Mouse (Mus musculus) spleen, adult 2 months (tissue): ENCODE measurements around the gene Dpm2. TPM values are rescaled to one million over a fixed set of nuclear protein-coding genes. Genes with fewer than 3 reads are reported as not detected.
A peak's percentile ranks its signal among the peaks of the same experiment; 100 is the strongest.

Source experiments
- DNase-seq, 2 experiments: peaks; one replicate each; pipeline versions ENCODE4 v3.0.0 to v3.0.0-alpha.2; 2012 to 2021; ENCODE audit warnings: low spot score in 2 of 2, low read depth in 1 of 2
- H3K27ac ChIP-seq: fragments of 200-500 bp; 2 replicates; pipeline ENCODE4 v1.5.1; 2012; ENCODE audit warnings: low read length, inconsistent platforms; ENCODE audit not compliant: insufficient read depth
- H3K27me3 ChIP-seq: fragments of 200-500 bp; 2 replicates; pipeline ENCODE4 v1.6.1; 2012; ENCODE audit warnings: mild to moderate bottlenecking, moderate library complexity, low read length, inconsistent platforms; ENCODE audit not compliant: control insufficient read depth, insufficient read depth
- H3K36me3 ChIP-seq: fragments of 200-500 bp; 2 replicates; pipeline ENCODE4 v1.6.1; 2012; ENCODE audit warnings: mild to moderate bottlenecking, low read length, inconsistent platforms; ENCODE audit not compliant: control insufficient read depth, insufficient read depth
- H3K4me1 ChIP-seq: fragments of 200-500 bp; 2 replicates; pipeline ENCODE4 v1.6.1; 2011; ENCODE audit warnings: inconsistent platforms; ENCODE audit not compliant: control insufficient read depth, insufficient read depth, insufficient read length
- H3K4me3 ChIP-seq: fragments of 200-500 bp; 2 replicates; pipeline ENCODE4 v1.5.1; 2011; ENCODE audit warnings: mild to moderate bottlenecking, inconsistent platforms; ENCODE audit not compliant: insufficient read depth, insufficient read length; ENCODE audit errors: extremely low read depth
- CTCF ChIP-seq: fragments of 200-500 bp; IDR thresholded peaks from 2 replicates; pipeline ENCODE4 v1.5.1; 2011; ENCODE audit warnings: mild to moderate bottlenecking, inconsistent platforms; ENCODE audit not compliant: insufficient read depth, insufficient read length, insufficient replicate concordance; ENCODE audit errors: extremely low read depth
- POLR2A ChIP-seq: fragments of 200-500 bp; IDR thresholded peaks from 2 replicates; pipeline ENCODE4 v1.6.1; 2011; ENCODE audit warnings: low read depth, low read length, inconsistent platforms
- WGBS: fragments of 180-500 bp; shearing (Covaris S2); methylation state at CpG from one replicate; pipeline ENCODE4 v1.1.7; 2018; 5-methylcytosine and 5-hydroxymethylcytosine counted together
- polyA plus RNA-seq: library from polyadenylated mRNA; depleted of rRNA; stranded (reverse); fragments of >200 nt; gene quantifications from 2 replicates; pipeline ENCODE4 v1.2.3, GENCODE M21; 2012

Dpm2 gene
- polyA plus RNA-seq, 1 experiment = 85.8 TPM

DNA sequence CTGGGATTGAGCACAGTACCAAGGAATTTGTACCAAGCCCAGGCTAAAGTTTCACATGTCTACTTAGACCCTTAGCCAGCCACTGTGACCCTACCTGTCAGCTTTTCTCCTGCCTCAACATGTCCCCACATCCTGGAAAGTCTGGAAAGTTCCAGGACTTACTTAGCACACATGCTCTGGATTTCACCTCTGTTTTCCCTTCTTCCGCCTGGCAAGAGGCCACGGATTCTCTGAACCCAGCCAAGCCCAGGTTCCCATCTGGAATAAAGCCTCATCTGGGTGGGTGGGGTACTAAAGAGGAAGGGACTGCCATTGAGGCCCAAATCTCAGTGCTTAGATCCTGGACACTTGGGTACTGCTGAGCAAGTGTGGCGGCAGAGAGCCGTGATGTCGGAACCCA lies 32.7 kb upstream of the Dpm2 start:
- Histone ChIP-seq H3K36me3 (no peaks in the 10 kb centered on the region), H3K4me3 (peak overlapping the region; percentile 93; the same call in 1 of the 2 replicates), H3K27me3 (no peaks in the 10 kb centered on the region), H3K27ac (peak overlapping the region; percentile 99), H3K4me1 (peaks cover 31% of the 10 kb centered on the region)
- TF ChIP-seq POLR2A (no peak), CTCF (no peak)
- 80% methylated on average over 5 of the region's 5 CpGs for WGBS
- DNase-seq = no peak

DNA sequence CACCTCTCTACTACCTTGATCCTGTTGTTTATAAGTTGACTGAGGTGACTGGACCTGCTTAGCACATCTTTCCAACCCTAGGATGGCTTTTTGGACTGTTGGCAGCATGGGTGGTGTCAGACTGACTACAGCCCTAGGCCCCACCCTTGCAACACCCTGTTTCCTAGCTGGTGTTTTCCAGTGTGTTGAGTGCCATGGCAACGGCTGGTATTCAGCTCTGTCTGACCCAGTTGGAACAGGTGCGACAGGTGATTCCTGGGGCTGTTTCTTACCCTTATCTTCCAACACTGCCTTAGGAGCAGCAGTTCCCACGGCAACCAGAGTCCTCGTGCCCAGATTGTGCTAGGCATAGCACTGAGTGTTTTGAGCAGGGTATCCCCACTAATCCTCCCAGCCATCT lies 32.2 kb upstream of the Dpm2 start:
- H3K4me1 ChIP-seq = peaks cover 36% of the 10 kb centered on the region
- H3K27me3 ChIP-seq = no peaks in the 10 kb centered on the region
- TF ChIP-seq POLR2A = no peak
- no peak for TF ChIP-seq CTCF
- H3K36me3 ChIP-seq = no peaks in the 10 kb centered on the region
- no peak for DNase-seq
- peak overlapping the region; percentile 93; the same call in 1 of the 2 replicates for H3K4me3 ChIP-seq
- WGBS = 63% methylated on average over 4 of the region's 4 CpGs
- peak overlapping the region; percentile 99; the same call in 1 of the 2 replicates for H3K27ac ChIP-seq

DNA sequence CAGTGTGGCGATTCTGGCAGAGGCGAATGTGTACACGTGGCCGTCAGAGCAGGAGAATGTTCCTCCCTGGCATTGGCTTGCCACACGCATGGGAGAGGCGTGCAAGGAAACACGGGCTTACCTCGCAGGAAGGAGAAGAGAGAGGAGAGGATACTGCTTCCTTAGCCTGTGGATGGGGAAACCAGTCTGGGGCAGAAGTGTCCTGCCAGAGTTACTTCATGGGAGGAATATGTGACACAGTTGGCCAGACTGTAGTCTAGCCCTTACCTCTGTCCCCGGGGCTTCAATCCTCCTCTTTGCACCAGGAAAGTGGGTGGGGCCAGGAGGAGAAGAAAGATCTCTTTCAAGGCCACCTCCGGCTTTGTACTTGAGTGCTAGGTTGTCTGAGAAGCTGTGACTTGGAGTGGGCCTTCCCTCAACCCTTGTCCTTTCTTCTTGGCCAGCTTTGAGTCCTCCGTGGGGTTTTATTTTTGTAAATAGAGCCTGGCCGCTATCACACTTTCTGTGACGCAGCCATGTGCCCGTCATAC lies 31.1 kb upstream of the Dpm2 start:
- 72% methylated on average over 14 of the region's 14 CpGs for WGBS
- TF ChIP-seq POLR2A (no peak), CTCF (no peak)
- 0 out of 2 replicates have a peak overlapping the region, but pooled peaks have one; percentile 3 for H3K27ac ChIP-seq
- H3K4me3 ChIP-seq = no peak overlapping the region
- H3K27me3 ChIP-seq = no peaks in the 10 kb centered on the region
- DNase-seq = no peak
- no peaks in the 10 kb centered on the region for H3K36me3 ChIP-seq
- H3K4me1 ChIP-seq = peaks cover 36% of the 10 kb centered on the region

DNA sequence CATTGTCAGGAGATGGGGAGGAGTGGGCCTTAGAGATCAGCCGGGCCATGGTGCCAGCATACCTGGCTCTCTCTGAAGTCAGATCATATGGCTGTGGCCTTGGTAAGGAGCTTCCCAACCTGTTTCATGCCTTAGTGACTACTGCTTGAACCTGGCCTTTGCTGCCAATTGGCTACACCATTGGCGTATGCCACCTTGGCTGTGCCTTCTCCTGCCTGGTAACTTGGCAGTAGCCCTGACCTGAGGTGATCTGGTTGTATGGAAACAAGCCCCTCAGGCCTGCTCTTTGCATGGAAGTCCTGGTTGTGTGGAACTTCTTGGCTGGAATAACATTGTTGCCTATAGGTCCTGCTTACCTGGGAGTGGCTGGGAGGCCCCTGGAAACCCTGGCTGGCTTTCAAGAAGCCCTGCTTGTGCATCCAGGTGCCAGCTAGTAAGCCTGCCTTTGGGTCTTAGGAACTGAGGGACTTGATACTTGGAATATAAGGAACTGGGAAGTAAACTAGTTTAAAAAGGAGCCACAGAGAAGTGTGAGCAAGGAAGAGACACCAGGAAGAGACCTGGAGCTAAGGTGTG lies 29.2 kb upstream of the Dpm2 start:
- H3K27me3 ChIP-seq = no peaks in the 10 kb centered on the region
- H3K4me1 ChIP-seq = peaks cover 38% of the 10 kb centered on the region
- DNase-seq = no peak
- WGBS = 77% methylated on average over 2 of the region's 2 CpGs
- H3K27ac ChIP-seq = peak overlapping the region; percentile 93
- TF ChIP-seq CTCF (no peak), POLR2A (no peak)
- no peaks in the 10 kb centered on the region for H3K36me3 ChIP-seq
- H3K4me3 ChIP-seq = no peak overlapping the region; the same call in 1 of the 2 replicates

DNA sequence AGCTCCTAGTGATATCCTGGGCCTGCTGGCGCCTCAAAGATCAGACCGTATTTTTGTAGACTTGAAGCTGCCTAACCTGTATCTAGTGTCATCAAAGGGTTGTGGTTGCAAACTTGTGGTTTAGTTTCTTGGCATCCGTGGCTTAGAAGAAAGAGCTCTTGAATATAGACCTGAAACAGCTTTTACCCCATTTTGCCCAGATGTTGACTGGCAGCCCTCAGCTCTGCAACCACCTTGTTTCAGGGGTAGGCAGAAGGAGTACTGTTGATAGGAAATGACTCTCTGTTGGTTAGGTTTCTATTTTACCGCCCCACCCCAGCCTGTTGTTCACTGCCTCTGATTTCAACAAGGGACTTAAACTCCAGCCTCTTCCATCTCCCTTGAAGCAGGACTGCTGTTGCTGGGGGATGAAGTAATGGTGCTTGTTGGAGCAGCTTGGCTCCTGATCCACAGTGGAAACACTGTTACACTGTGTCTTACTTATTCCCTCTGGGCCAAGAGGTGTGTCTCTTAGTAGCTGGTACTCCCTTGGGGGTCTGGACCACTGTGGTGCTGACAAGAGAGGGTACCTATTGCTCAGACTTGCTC lies 28.6 kb upstream of the Dpm2 start:
- TF ChIP-seq CTCF = no peak
- Histone ChIP-seq H3K36me3 (no peaks in the 10 kb centered on the region), H3K27me3 (no peaks in the 10 kb centered on the region), H3K27ac (peak overlapping the region; percentile 93), H3K4me1 (peaks cover 38% of the 10 kb centered on the region), H3K4me3 (0 out of 2 replicates have a peak overlapping the region, but pooled peaks have one; percentile 2)
- DNase-seq = peak; percentile 27 to 70
- WGBS = 18% methylated on average over 4 of the region's 4 CpGs

DNA sequence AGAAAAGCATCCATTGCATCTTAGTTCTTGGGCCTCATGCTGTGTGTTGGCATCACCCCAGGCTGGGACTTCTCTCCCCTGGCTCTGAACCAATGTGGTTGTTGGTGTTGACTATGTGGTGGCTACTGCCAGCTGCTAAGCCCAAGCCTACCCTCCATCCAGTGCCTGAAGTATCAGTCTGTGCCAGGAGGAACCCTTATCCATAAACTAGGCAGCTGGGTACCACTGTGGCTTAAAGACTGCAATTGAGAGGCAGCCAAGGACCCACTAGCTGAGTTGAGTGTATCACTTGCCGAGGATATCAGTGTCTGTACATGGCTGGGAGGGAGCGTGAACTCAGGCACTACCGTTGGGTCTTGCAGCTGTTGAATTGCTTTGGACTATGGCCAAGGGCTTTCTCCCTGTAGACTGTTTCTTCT lies 27.6 kb upstream of the Dpm2 start:
- Histone ChIP-seq H3K36me3 (no peaks in the 10 kb centered on the region), H3K27ac (peak overlapping the region; percentile 93), H3K27me3 (no peaks in the 10 kb centered on the region), H3K4me3 (no peak overlapping the region), H3K4me1 (peaks cover 36% of the 10 kb centered on the region)
- TF ChIP-seq POLR2A (no peak), CTCF (no peak)
- 43% methylated on average over 3 of the region's 3 CpGs for WGBS
- DNase-seq = no peak

DNA sequence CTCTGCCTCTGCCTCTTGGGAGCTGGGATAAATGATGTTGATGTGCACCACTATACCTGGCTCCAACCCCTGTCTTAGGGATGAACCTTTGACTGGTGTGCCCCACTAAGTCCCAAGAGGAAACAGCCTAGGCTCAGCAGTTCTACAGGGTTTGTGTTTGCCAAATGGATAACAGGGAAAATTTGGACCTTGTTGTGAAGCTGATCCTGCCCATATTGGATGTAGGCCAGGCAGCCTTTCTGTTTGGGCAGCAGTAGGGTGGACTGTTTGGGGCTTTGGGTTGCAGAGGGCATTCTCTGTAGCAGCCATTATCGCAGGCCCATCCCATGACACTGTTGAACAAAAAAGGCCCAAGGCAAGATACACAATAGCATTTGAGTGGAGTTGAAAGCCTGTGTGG lies 23.7 kb upstream of the Dpm2 start:
- H3K27ac ChIP-seq = no peak overlapping the region
- no peaks in the 10 kb centered on the region for H3K36me3 ChIP-seq
- H3K4me3 ChIP-seq = no peak overlapping the region
- H3K27me3 ChIP-seq = no peaks in the 10 kb centered on the region
- peaks cover 25% of the 10 kb centered on the region for H3K4me1 ChIP-seq
- no peak for DNase-seq
- TF ChIP-seq POLR2A = no peak
- WGBS = 97% methylated on average over 1 of the region's 1 CpGs
